Mouse (Mus musculus): Measurements from ENCODE around the gene Atp6v0c.
"Not testable (repeated sequence)": the region's sequence is repeated elsewhere in the genome, so short reads cannot be mapped to it uniquely, and the experiment has no call there.

Gene Atp6v0c

DNA sequence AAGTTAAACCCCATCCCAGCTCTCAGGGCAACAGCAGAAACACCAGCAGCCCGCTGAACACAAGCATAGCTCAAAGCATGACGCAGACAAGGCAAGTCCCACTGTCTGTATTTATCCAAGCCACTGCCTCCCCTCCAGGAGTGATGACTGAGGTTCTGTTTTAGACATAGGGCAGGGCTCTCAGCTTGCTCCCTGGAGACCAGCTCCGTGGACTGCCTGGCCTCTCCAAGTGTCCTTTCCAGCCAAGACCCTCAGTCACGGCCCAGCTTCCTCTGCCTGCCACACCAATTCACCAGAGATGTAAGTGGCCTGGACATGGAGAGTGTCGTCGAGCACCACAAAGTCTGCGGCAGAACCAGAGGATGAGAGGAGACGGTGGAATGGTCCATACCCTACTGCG is 13.8 kb downstream of the Atp6v0c start:
- DNase-seq, result no peak

DNA sequence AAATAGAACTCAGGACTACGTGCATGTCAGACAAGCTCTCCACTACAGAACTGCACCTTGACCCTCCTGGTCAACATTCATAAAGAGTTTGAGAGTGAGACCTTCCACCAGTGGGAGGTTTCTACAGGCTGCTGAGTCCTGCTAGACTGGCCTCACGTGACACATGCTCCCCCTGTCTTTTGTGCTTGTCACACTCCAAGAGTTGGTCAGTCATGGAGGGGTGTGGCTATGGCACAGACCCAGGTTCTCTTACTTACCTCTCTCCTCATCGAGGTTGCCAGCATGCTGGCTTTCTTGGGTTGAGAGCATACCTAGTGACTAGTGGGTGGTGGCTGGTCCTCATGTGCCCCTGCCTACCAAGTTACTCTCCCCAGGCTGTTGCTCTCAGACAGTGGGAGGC is 15.0 kb downstream of the Atp6v0c start:
- no peak for DNase-seq

- peak; percentile 90 for DNase-seq
Measured at GRCm38 (mm10) chr17:24151890-24152563, 17.5 kb downstream of the Atp6v0c start.

DNA sequence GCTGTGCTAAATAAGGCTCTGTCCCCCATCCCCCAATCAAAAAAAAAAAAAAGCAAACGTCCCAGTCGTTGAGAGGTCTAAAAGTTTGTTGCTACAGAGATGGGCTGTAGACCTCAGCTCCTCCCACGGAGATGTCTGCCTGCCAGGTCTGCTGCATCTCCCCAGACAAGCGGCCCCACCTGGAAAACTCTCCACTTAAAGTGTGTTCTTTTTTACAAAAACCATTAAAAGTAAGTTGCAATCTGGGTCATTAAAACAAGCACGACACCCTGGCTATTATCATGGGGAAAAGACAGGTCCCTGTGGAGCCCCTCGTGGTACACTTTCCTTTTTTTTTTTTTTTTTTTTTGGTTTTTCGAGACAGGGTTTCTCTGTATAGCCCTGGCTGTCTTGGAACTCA is 18.1 kb downstream of the Atp6v0c start:
- DNase-seq, result no peak

GRCm38 (mm10) chr17:24150824-24151223 is 18.7 kb downstream of the Atp6v0c start, which contains the start of gene Pdpk1:
TSS of gene Pdpk1 (minus strand) at chr17:24150924.
- no peak for DNase-seq

GRCm38 (mm10) chr17:24149421-24149820 is 20.1 kb downstream of the Atp6v0c start:
- no peak for DNase-seq

GRCm38 (mm10) chr17:24142897-24143296 is 26.6 kb downstream of the Atp6v0c start:
- no peak for DNase-seq

- peak; percentile 98 for DNase-seq
Measured at GRCm38 (mm10) chr17:24141425-24141920, 28.0 kb downstream of the Atp6v0c start.

DNA sequence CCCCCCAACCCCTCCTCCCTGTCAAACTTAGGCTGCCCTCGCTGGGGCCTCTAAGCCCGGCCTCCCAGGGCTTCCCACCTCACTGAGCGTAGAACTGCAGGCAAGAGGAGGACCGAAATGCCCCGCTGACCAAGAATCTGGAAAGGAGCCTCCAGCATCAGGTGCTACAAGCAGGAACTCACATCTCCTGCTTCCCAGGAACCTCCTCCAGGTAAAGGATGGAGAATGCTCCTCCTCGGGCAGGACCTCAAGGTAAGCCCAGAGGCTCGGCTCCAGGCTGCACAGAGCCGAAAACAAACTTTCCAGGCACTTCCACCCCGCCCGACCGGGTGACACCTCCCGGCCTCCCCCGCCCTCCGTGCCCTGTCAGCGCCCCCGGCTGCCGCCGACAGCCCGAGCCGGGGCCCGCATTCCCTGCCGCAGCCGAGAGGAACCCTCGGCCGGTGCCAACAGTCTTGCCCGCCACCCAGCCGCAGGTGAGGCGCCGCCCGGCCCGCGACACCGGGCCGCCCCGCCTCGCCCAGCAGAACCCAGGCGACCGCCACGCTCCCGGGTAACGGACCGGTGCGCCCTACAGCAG is 28.6 kb downstream of the Atp6v0c start:
- peak; percentile 64 for DNase-seq

GRCm38 (mm10) chr17:24139968-24140367 is 29.5 kb downstream of the Atp6v0c start:
- DNase-seq, result no peak

GRCm38 (mm10) chr17:24139256-24139655 is 30.2 kb downstream of the Atp6v0c start:
- no peak for DNase-seq

GRCm38 (mm10) chr17:24137226-24137880 is 32.1 kb downstream of the Atp6v0c start:
- DNase-seq, result peak; percentile 69

DNA sequence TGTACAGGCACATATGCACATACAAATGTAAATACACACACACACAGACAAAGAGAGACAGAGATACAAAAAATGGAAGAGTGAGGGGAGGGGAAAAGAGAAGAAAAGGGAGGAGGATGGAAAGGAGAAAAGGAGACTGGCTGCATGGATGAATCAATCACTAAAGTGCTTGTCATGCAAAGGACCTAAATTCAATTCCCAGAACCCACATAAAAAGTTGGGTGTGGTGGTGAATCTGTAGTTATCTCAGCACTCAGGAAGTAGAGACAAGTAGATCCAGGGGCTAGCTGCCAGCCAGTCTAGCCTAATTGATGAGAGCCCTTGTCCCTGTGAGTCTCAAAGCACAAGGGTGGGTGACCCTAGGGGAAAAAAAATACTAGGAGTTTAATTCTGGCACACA is 35.4 kb downstream of the Atp6v0c start:
- DNase-seq, result no peak

- peak; percentile 38 for DNase-seq
Measured at GRCm38 (mm10) chr17:24132919-24133318, 36.6 kb downstream of the Atp6v0c start.

DNA sequence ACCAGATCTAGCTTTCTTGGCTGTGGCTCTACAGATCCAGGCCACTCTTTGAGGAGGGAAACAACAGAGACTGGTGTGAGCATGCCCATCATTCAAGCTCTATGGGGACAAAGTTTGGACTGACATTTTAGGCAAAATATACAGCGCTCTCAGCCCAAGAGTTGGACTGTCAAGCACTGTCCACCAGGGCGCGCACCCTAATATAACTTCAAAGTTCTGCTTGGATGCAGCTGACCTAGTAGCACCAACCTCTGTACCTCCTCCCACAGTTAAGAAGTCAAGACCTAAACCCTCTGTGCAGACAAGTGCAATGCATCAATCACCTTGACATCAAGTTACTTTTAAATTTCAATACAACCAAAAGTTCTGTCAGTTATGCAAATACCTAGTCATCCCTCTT is 37.9 kb downstream of the Atp6v0c start:
- DNase-seq, result no peak

GRCm38 (mm10) chr17:24129246-24129645 is 40.3 kb downstream of the Atp6v0c start:
- DNase-seq, result not testable (repeated sequence)

DNA sequence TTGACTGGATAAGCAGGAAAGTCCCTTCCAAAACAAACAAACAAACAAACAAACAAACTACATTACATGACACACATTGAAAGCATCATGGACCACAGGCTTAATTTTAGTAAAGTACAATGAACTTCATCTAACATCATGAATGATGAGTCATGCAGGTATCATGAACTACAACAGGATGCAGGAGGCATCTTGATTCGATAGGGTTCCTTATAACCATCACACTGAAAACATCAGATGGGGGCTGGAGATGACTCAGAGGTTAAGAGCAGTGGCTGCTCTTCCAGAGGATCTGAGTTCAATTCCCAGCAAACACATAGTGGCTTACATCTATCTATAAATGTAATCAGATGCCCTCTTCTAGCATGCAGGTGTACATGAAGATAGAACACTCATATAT is 41.9 kb downstream of the Atp6v0c start:
- DNase-seq, result no peak

DNA sequence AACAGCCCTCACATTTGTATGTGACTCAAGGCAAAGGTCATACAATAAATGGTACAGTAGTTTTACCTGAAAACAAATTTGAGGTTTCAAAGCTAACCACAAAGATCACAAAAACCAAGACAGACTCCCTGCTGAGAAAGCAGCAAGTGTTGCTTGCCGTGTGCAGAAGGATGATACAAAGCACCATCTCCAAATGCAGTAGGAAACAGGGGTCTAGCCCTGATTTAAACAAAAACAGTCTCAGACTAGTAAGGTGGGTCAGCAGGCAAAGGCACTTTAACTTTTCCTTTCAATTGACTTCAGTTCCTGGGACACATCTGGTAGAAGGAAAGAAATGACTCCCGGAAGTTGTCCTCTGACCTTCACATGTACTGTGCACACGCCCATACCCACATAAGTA is 42.7 kb downstream of the Atp6v0c start:
- DNase-seq, result no peak

- no peak for DNase-seq
Measured at GRCm38 (mm10) chr17:24119446-24119845, 50.1 kb downstream of the Atp6v0c start.

Data from thymus, postnatal 14 days (tissue).